Mouse (Mus musculus) brain, embryonic 14.5 days (tissue): ENCODE data around the gene Daam1.

Source experiments
- CTCF ChIP-seq: fragments of 200-500 bp; IDR thresholded peaks from 2 replicates; pipeline ENCODE4 v1.5.1; 2012; ENCODE audit warnings: inconsistent platforms, mild to moderate bottlenecking, moderate library complexity, borderline replicate concordance; ENCODE audit not compliant: insufficient read depth, insufficient read length; ENCODE audit errors: extremely low read depth
- POLR2A ChIP-seq: fragments of 200-500 bp; IDR thresholded peaks from 2 replicates; pipeline ENCODE4 v1.6.1; 2012; ENCODE audit warnings: mild to moderate bottlenecking, inconsistent platforms, borderline replicate concordance; ENCODE audit not compliant: poor library complexity, insufficient read depth, insufficient read length, severe bottlenecking; ENCODE audit errors: extremely low read depth

DNA sequence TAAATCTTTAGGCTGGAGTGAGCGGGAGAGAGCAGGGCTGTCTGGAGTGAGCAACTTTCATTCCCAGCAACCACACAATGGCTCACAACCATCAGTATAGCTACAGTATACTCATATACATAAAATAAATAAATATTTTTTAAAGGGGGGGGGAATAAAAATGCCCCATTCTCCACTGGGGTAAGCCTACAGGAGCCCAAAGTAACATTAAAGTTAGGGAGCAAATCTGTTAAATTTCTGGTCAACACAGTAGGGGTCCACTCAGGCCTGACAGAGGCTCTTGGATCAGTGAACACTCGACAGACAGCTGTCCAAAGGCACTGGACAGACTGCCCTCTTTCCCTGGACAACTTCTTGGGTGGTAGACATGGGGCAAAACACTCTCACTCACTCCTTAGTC lies 168.8 kb downstream of the Daam1 start:
- TF ChIP-seq CTCF (no peak), POLR2A (no peak)
